Mouse (Mus musculus) MEL (cell line): ENCODE results near the gene Gpr173.

Source experiments
- BHLHE40 ChIP-seq: IDR thresholded peaks from 2 replicates; pipeline ENCODE4 v1.6.1; 2012; ENCODE audit warnings: low read depth, mild to moderate bottlenecking, inconsistent platforms, low read length, improper control_type of control experiment, borderline replicate concordance
- CTCF ChIP-seq, 3 experiments: IDR thresholded peaks in 2 of 3; conservative IDR thresholded peaks in 1 of 3; 2 replicates each; pipeline ENCODE4 v1.5.1; 2011 to 2012; ENCODE audit warnings: low read length in 3 of 3, low read depth in 2 of 3, mild to moderate bottlenecking in 2 of 3, improper control_type of control experiment in 1 of 3, inconsistent platforms in 1 of 3, mixed read lengths in 1 of 3, moderate library complexity in 1 of 3; ENCODE audit not compliant: control insufficient read depth in 1 of 3, insufficient read depth in 1 of 3, poor library complexity in 1 of 3, severe bottlenecking in 1 of 3
- EP300 ChIP-seq, 2 experiments: IDR thresholded peaks; 2 replicates each; pipeline ENCODE4 v1.6.1; 2011; ENCODE audit warnings: improper control_type of control experiment in 2 of 2, low read length in 2 of 2, low read depth in 1 of 2, mild to moderate bottlenecking in 1 of 2
- GABPA ChIP-seq: IDR thresholded peaks from 2 replicates; pipeline ENCODE4 v1.6.1; 2012; ENCODE audit warnings: low read depth, mild to moderate bottlenecking, inconsistent platforms, low read length, improper control_type of control experiment, moderate library complexity
- JUND ChIP-seq: IDR thresholded peaks from 2 replicates; pipeline ENCODE4 v1.6.1; 2011; ENCODE audit warnings: low read depth, mild to moderate bottlenecking, improper control_type of control experiment, low read length
- MAZ ChIP-seq: IDR thresholded peaks from 2 replicates; pipeline ENCODE4 v1.6.1; 2012; ENCODE audit warnings: low read depth, mild to moderate bottlenecking, inconsistent platforms, low read length, improper control_type of control experiment
- RAD21 ChIP-seq: IDR thresholded peaks from 2 replicates; pipeline ENCODE4 v1.6.1; 2011; ENCODE audit warnings: mild to moderate bottlenecking, low read depth, low read length, improper control_type of control experiment
- SIN3A ChIP-seq: IDR thresholded peaks from 2 replicates; pipeline ENCODE4 v1.6.1; 2012; ENCODE audit warnings: low read length, improper control_type of control experiment, inconsistent platforms
- TAL1 ChIP-seq: IDR thresholded peaks from 2 replicates; pipeline ENCODE4 v1.6.1; 2012; ENCODE audit warnings: mild to moderate bottlenecking, inconsistent platforms, low read length, moderate library complexity, mixed read lengths
- UBTF ChIP-seq: IDR thresholded peaks from 2 replicates; pipeline ENCODE4 v1.6.1; 2012; ENCODE audit warnings: low read depth, mild to moderate bottlenecking, inconsistent platforms, low read length, improper control_type of control experiment, moderate library complexity, borderline replicate concordance; ENCODE audit not compliant: insufficient read depth
- ZNF384 ChIP-seq: IDR thresholded peaks from 2 replicates; pipeline ENCODE4 v1.6.1; 2012; ENCODE audit warnings: low read depth, mild to moderate bottlenecking, inconsistent platforms, low read length, improper control_type of control experiment

- TF ChIP-seq MAZ (no peak), EP300 (IDR thresholded peaks at IDR 0.05; ENCODE audit: low read depth in 1 of 2, low read length in 2 of 2) (peak; percentile 51 to 56; a peak in 2 of 4 replicates), CTCF (IDR thresholded peaks at IDR 0.05 in 2 of 3, conservative IDR thresholded peaks at IDR 0.05 in 1 of 3; ENCODE audit: control insufficient read depth in 1 of 3, insufficient read depth in 1 of 3, low read depth in 2 of 3, low read length in 3 of 3, poor library complexity in 1 of 3, severe bottlenecking in 1 of 3) (no peak), RAD21 (no peak), TAL1 (no peak), ZNF384 (peak; percentile 87), JUND (no peak), GABPA (no peak), SIN3A (peak; percentile 85), UBTF (no peak), BHLHE40 (no peak)
Measured at GRCm38 (mm10) chrX:152322776-152323175, 45.7 kb downstream of the Gpr173 start.
